Mouse (Mus musculus) heart, embryonic 15.5 days (tissue): Measurements from ENCODE around the gene Gm3045. TPM values are rescaled to one million over a fixed set of nuclear protein-coding genes. Genes with fewer than 3 reads are reported as not detected.

Experiments
- ATAC-seq: fragments of 200-750 bp; cut with Nextera tagmentation; replicated peaks from 2 replicates; pipeline ENCODE4 v1.8.0; 2017; ENCODE audit warnings: low read depth, moderate TSS enrichment; ENCODE audit not compliant: insufficient number of reproducible peaks, insufficient read depth, low FRiP score
- H3K27ac ChIP-seq: fragments of 300-500 bp; sonication (generic); 2 replicates; pipeline ENCODE4 v1.5.1; 2015; ENCODE audit warnings: mild to moderate bottlenecking, inconsistent platforms
- H3K27me3 ChIP-seq: fragments of 300-500 bp; sonication (generic); 2 replicates; pipeline ENCODE4 v1.6.1; 2015; ENCODE audit warnings: inconsistent platforms
- H3K36me3 ChIP-seq: fragments of 300-500 bp; sonication (generic); 2 replicates; pipeline ENCODE4 v1.6.1; 2015; ENCODE audit warnings: mild to moderate bottlenecking, inconsistent platforms
- H3K4me1 ChIP-seq: fragments of 300-500 bp; sonication (generic); replicated peaks from 2 replicates; pipeline ENCODE4 v1.6.1; 2015; ENCODE audit warnings: inconsistent platforms
- H3K4me2 ChIP-seq: fragments of 300-500 bp; sonication (generic); 2 replicates; pipeline ENCODE4 v1.6.1; 2015; ENCODE audit warnings: inconsistent platforms, mild to moderate bottlenecking, moderate library complexity
- H3K4me3 ChIP-seq: fragments of 300-500 bp; sonication (generic); 2 replicates; pipeline ENCODE4 v1.5.1; 2015; ENCODE audit warnings: mild to moderate bottlenecking, inconsistent platforms
- H3K9ac ChIP-seq: fragments of 300-500 bp; sonication (generic); 2 replicates; pipeline ENCODE4 v1.6.1; 2015; ENCODE audit warnings: mild to moderate bottlenecking, inconsistent platforms
- H3K9me3 ChIP-seq: fragments of 300-500 bp; sonication (generic); replicated peaks from 2 replicates; pipeline ENCODE4 v1.6.1; 2016; ENCODE audit warnings: inconsistent platforms
- WGBS: fragments of 180-500 bp; shearing (Covaris S2); methylation state at CpG from one replicate; pipeline ENCODE4 v1.1.7; 2015; ENCODE audit warnings: mixed read lengths; 5-methylcytosine and 5-hydroxymethylcytosine counted together
- polyA plus RNA-seq: library from polyadenylated mRNA; unstranded; fragments of >200 nt; fragmentation: Nextera tagmentation; extraction: Ambion mirVana; gene quantifications from 2 replicates; pipeline ENCODE4 v1.2.1, GENCODE M21; 2015

The Gm3045 gene
- polyA plus RNA-seq, 1 experiment from 2014 or later = not detected

DNA sequence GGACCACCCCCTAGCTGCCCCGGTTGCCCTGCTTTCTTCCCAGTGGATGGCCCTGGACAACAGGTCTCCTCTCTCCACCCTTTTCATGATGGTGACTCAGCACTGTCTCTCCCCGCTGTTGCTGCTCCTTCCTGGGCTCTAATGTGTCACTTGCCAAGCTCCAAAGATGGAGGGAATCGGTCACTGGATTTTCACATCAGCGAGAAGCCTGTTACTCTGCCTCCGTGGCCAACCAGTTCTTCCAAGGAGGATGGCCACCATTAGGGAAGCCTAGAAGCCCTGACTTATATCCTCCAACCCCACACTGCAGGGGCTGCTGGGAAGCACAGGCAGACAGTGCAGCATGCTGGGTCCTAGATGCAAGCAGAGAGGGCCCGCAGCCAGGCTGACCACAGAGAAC is 44.8 kb downstream of the Gm3045 start:
- WGBS = 79% methylated on average over 6 of the region's 6 CpGs
- Histone ChIP-seq H3K27me3 (0 out of 2 replicates have a peak, but pooled peaks cover 18% of the 10 kb centered on the region), H3K9ac (no peak overlapping the region), H3K4me3 (no peak overlapping the region), H3K4me2 (no peak overlapping the region), H3K4me1 (no peaks in the 10 kb centered on the region; the same call in 1 of the 2 replicates), H3K36me3 (no peaks in the 10 kb centered on the region), H3K9me3 (no peaks in the 10 kb centered on the region), H3K27ac (no peak overlapping the region)
- no peak for ATAC-seq

DNA sequence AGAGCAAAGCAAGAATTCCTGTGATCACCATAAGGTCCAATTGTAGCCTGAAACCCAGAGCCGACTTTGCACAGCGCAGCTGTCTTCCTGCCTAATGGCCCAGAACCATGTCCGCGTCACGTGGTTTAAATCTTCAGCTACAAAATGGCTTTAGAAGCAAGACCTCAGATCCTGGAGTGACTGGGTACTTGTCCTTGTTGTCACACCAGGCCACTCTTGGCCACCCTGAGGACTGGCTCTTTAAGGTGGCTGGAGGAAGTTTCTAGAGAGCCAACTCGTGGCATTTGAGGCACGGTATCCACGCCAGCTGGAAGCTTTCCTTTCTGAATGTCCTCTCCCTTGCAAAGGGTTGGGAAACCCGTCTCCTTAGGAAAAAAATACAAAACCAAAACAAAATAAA is 45.6 kb downstream of the Gm3045 start:
- H3K4me3 ChIP-seq = no peak overlapping the region
- H3K27me3 ChIP-seq = 0 out of 2 replicates have a peak, but pooled peaks cover 18% of the 10 kb centered on the region
- H3K9ac ChIP-seq = no peak overlapping the region
- H3K4me1 ChIP-seq = no peaks in the 10 kb centered on the region; the same call in 1 of the 2 replicates
- no peaks in the 10 kb centered on the region for H3K9me3 ChIP-seq
- ATAC-seq = no peak
- 69% methylated on average over 9 of the region's 9 CpGs for WGBS
- H3K4me2 ChIP-seq = no peak overlapping the region
- no peaks in the 10 kb centered on the region for H3K36me3 ChIP-seq
- no peak overlapping the region for H3K27ac ChIP-seq

DNA sequence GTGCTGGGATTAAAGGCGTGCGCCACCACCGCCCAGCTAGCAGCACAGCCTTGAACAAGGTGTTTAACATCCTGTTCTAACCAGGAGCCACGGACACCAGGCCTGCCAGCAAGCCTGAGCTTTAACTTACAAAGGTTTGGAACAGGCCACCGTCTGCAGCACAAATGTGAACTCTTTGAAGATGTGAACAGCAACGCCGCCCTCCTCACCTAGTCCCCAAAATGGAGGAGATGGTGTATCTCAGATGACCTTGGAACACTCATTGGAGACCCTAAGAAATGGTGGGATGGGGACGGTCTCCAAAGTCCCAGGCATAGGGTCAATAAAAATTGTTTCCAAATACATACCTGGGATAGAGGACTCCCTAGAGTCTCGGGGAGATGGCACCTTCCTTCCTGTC is 46.3 kb downstream of the Gm3045 start:
- 83% methylated on average over 9 of the region's 9 CpGs for WGBS
- Histone ChIP-seq H3K4me2 (no peak overlapping the region), H3K9ac (no peak overlapping the region), H3K27me3 (0 out of 2 replicates have a peak, but pooled peaks cover 18% of the 10 kb centered on the region), H3K4me1 (peaks cover 5% of the 10 kb centered on the region), H3K27ac (no peak overlapping the region), H3K9me3 (no peaks in the 10 kb centered on the region), H3K36me3 (no peaks in the 10 kb centered on the region), H3K4me3 (no peak overlapping the region)
- ATAC-seq = no peak

DNA sequence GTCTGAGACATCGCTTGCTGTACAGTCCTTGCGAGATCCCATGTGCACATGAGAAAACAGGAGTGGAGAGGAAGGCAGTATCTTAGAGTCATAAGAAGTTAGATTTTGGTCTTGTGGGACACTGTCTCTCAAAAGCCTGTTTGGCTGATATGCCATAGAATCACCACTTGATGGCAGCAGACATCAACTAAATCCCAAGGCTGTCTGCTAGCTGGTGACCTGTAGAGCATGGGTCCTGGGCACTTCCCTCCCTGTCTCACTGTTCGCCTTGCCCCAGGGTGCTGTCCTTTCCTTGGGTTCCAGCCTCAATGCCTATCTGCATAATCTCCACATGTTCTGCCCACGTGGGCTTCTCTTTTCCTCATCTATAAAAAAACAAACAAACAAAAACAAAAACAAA is 49.0 kb downstream of the Gm3045 start:
- H3K4me2 ChIP-seq = peak overlapping the region; percentile 27; the same call in 1 of the 2 replicates
- no peak for ATAC-seq

DNA sequence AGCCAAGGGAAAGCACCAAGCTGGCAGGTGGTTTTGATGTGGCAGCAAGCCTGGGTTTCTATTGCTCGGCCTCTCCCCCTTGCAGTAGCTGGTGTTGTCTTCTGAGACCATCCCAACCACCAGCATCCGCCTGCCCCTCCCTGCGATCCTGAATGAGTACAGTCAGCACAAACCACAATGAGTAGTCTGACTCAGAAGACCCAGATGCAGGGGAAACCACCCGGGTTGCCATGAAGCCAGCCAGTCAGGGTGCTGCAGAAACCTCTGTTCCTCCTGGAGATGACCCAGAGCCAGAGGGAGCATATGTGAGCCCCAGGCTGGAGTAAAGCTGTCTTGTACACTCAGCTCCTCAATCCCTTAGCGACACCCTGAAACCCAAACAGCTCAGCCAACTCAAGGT is 50.4 kb downstream of the Gm3045 start:
- peaks cover 32% of the 10 kb centered on the region for H3K27me3 ChIP-seq
- WGBS = 56% methylated on average over 5 of the region's 5 CpGs

More for the DNA sequence above, 49.0 kb downstream of the Gm3045 start:
- Histone ChIP-seq H3K9ac (no peak overlapping the region), H3K4me3 (no peak overlapping the region), H3K27me3 (peaks cover 26% of the 10 kb centered on the region), H3K27ac (no peak overlapping the region), H3K36me3 (no peaks in the 10 kb centered on the region), H3K9me3 (no peaks in the 10 kb centered on the region), H3K4me1 (peaks cover 6% of the 10 kb centered on the region)
- 21% methylated on average over 4 of the region's 4 CpGs for WGBS

DNA sequence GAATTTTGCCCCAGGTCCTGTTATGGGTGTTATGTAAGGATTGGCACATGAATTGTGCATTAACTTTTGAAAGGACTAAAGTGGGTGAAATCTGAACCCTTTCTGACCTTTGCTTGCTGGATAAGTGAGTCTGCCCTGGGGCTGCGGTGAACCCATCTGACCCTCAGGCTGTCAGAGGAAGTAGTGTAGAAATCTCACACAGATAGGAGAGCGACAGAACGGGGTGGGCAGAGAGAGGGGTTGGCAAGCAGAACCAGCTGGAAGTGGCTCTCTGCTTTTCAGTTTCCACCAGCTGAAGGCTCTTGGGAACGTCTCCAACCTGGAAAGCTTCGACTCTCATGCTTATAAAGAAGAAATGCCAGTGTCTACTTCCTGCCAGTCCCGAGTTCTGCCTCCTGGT is 50.9 kb downstream of the Gm3045 start:
- H3K4me2 ChIP-seq = no peak overlapping the region
- H3K4me1 ChIP-seq = peaks cover 6% of the 10 kb centered on the region
- no peak overlapping the region for H3K9ac ChIP-seq
- 17% methylated on average over 6 of the region's 6 CpGs for WGBS
- no peaks in the 10 kb centered on the region for H3K9me3 ChIP-seq
- peaks cover 32% of the 10 kb centered on the region for H3K27me3 ChIP-seq
- H3K4me3 ChIP-seq = no peak overlapping the region
- no peaks in the 10 kb centered on the region for H3K36me3 ChIP-seq
- H3K27ac ChIP-seq = no peak overlapping the region
- no peak for ATAC-seq

More for the DNA sequence above, 50.4 kb downstream of the Gm3045 start:
- no peak overlapping the region for H3K27ac ChIP-seq
- peaks cover 6% of the 10 kb centered on the region for H3K4me1 ChIP-seq
- no peaks in the 10 kb centered on the region for H3K9me3 ChIP-seq
- no peak for ATAC-seq
- no peak overlapping the region for H3K4me2 ChIP-seq
- no peaks in the 10 kb centered on the region for H3K36me3 ChIP-seq
- H3K4me3 ChIP-seq = no peak overlapping the region
- H3K9ac ChIP-seq = no peak overlapping the region

DNA sequence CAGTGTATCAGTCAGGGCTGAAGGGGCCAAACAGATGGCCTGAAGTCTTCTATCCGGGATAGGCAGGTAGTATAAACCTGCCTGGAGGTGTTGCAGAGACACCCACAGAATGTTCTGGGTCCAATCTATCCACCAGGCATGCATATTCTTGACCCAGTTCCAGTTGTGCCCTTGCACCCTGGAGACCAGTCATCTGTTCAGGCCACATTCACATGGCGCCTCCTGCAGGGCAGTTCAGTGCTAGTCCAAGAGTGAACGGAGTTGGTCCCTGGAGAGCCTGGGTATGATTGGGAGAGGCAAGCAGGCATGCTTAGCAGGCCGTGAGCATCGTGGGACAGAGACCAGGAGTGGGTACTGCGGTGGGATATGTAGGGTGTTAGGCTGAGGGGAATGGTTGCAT is 51.6 kb downstream of the Gm3045 start:
- Histone ChIP-seq H3K9ac (no peak overlapping the region), H3K4me2 (no peak overlapping the region), H3K9me3 (no peaks in the 10 kb centered on the region), H3K4me1 (peaks cover 6% of the 10 kb centered on the region), H3K27me3 (peaks cover 28% of the 10 kb centered on the region), H3K36me3 (no peaks in the 10 kb centered on the region), H3K27ac (no peak overlapping the region), H3K4me3 (no peak overlapping the region)
- WGBS = 77% methylated on average over 6 of the region's 6 CpGs
- ATAC-seq = no peak

DNA sequence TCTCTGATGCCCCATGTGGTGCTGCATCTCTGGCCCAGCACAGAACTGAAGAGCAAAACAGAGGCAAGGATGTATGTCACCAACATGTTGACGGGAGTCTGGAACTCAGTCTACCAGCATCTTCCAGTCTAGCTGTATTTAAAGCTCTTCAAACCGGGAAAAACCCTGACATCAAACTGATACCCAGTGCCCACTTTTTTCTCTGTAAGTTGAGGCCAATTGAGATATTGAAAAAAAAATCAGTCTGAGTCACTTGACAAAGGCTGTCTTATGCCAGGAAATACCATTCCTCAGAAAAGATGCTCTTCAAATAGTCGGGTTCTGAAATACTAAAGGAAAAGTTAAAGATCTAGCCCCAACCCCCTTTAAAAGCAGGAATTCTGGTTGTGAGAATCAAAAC is 55.8 kb downstream of the Gm3045 start, which contains the start of gene Il9:
Gene Il9, minus strand, starts transcription at position 101 of the 400 bp plus-strand sequence.
- Histone ChIP-seq H3K4me3 (no peak within 1 kb of the TSS), H3K9ac (no peak within 1 kb of the TSS), H3K4me1 (peaks cover 6% of the 10 kb centered on the region), H3K36me3 (no peaks in the 10 kb centered on the region), H3K9me3 (no peaks in the 10 kb centered on the region), H3K27me3 (peaks cover 16% of the 10 kb centered on the region), H3K27ac (no peak within 1 kb of the TSS), H3K4me2 (no peak within 1 kb of the TSS)
- ATAC-seq = no peak
- WGBS = 66% methylated on average over 3 of the region's 3 CpGs

Other genes with a start within 250 kb of the Gm3045 start
- gene Tifab, start 247.7 kb upstream of the Gm3045 start, polyA plus RNA-seq = 1.3 and 2.9 TPM in 2 replicates
- not detected in 2 replicates for gene Neurog1, start 174.4 kb upstream of the Gm3045 start, polyA plus RNA-seq
- gene Cxcl14, start 130.0 kb upstream of the Gm3045 start, polyA plus RNA-seq = 1.0 and 2.1 TPM in 2 replicates
- 0.04 and 0.05 TPM in 2 replicates for gene Slc25a48, start 11.8 kb downstream of the Gm3045 start, polyA plus RNA-seq
- not detected in 2 replicates for gene Il9, start 55.7 kb downstream of the Gm3045 start, polyA plus RNA-seq
- 0.92 and 0.99 TPM in 2 replicates for gene Fbxl21, start 95.9 kb downstream of the Gm3045 start, polyA plus RNA-seq
- gene Lect2, start 121.9 kb downstream of the Gm3045 start, polyA plus RNA-seq = not detected in 2 replicates
- 36.9 and 49.0 TPM in 2 replicates for gene Tgfbi, start 182.9 kb downstream of the Gm3045 start, polyA plus RNA-seq